Mouse (Mus musculus) inflammation-experienced regulatory T-cells, adult 16 weeks (primary cell): ENCODE data around the gene Hivep3. TPM values are rescaled to one million over a fixed set of nuclear protein-coding genes. Genes with fewer than 3 reads are reported as not detected.

Experiments
- polyA plus RNA-seq: library from polyadenylated mRNA; unstranded; fragments of 100-300 nt; shearing (Covaris generic); gene quantifications from one replicate; pipeline ENCODE4 v1.2.1, GENCODE M21; 2017

The Hivep3 gene
- 43.5 TPM for polyA plus RNA-seq

DNA sequence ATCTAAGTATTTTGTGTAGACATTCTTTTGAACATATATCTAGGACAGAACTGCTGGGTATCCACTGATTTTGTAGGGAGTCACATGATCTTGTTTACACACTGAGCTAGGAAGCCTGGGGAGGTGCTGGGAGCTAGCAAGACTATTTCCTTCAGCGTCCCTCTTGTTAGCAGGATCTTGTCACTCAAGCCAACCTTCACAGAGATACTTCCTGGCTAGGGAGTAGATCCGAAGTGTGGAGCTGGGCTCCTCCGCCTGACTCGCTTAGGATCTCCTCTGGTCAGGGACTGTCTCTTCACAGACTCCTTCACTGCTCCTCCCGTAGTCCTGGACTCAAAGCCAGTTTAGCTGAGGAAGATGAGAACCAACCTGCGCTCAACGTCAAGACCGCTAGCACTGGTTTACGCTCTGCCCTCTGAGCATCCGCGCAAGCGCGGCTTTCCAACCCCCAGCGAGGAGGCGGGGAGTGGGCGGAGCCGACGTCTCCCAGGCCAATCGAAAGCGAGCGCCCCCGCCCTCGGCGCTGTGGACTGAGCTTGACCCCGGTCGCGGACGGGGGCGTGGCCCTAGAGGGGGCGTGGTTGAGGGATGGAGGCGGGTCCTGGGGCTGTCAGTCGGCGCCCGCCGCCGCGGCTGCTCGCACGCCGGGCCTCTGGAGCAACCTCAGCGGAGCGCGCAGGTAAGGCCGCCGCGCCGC lies at the start of gene Hivep3:
TSS of gene Hivep3 (plus strand) at position 601 of the 697 bp plus-strand sequence.

DNA sequence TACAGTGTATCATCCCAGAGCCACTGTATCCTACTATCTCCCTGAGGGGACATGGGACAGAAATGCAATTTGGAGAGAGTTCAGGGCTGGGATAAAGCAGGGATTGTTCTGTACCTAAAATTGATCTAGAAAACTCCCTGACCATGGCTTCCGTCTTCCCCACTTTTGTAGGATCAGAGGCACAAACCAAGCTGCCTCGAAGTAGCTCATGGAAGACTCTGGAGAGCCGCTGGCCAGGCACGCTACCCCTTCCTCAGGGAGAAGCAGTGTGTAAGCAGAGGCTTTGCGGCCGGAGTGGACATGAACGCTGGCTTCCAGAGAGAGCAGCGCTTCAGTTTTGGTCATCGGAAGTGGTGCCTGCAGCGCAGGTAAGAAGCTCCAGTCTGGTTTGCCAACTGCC lies 331.1 kb downstream of the Hivep3 start, which contains the start of gene AL607142.1:
TSS of gene AL607142.1 (plus strand) at position 301 of the 400 bp plus-strand sequence.

GRCm38 (mm10) chr4:120161166-120161949 lies 427.8 kb downstream of the Hivep3 start, which contains the start of gene Edn2:
Gene Edn2, plus strand, starts transcription at chr4:120161206.

Other genes with a start within 250 kb of the Hivep3 start
- 0.11 TPM for gene Rimkla, start 241.2 kb upstream of the Hivep3 start, polyA plus RNA-seq
- gene Foxj3, start 196.8 kb upstream of the Hivep3 start, polyA plus RNA-seq: 18.3 TPM
- gene Frg2f1, start 194.3 kb upstream of the Hivep3 start, polyA plus RNA-seq: 3.7 TPM
- not detected for gene Guca2a, start 96.1 kb upstream of the Hivep3 start, polyA plus RNA-seq
- gene Guca2b, start 74.8 kb upstream of the Hivep3 start, polyA plus RNA-seq: not detected